Mouse (Mus musculus) liver, embryonic 18 days (tissue): ENCODE data around the gene Bcl2l12. TPM values are rescaled to one million over a fixed set of nuclear protein-coding genes. Genes with fewer than 3 reads are reported as not detected.

ENCODE experiments used
- polyA plus RNA-seq: library from polyadenylated mRNA; depleted of rRNA; stranded (reverse); fragments of >200 nt; gene quantifications from 2 replicates; pipeline ENCODE4 v1.2.3, GENCODE M21; 2012; rRNA removed

Gene Bcl2l12
- 9.0 and 9.5 TPM in 2 replicates for polyA plus RNA-seq

DNA sequence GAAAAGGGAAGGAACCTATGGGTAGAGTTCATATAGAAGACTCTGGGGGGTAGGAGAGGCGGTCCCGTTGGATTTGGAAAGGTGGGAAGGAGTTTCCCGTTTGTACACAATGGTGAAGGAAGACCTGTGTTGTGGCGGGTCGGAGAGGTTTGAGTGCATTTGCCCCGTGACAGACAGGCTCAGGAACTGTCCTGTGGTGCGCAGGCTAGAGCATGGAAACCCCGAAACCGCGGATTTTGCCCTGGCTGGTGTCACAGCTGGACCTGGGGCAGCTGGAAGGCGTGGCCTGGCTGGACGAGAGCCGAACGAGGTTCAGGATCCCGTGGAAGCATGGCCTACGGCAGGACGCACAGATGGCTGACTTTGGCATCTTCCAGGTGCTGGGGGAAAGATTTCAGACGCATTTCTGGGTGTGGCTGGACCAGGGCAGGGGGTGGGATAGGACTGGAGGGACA lies at the start of gene Bcl2l12:
Gene Bcl2l12 (minus strand): TSS at position 212 of the 455 bp plus-strand sequence.

DNA sequence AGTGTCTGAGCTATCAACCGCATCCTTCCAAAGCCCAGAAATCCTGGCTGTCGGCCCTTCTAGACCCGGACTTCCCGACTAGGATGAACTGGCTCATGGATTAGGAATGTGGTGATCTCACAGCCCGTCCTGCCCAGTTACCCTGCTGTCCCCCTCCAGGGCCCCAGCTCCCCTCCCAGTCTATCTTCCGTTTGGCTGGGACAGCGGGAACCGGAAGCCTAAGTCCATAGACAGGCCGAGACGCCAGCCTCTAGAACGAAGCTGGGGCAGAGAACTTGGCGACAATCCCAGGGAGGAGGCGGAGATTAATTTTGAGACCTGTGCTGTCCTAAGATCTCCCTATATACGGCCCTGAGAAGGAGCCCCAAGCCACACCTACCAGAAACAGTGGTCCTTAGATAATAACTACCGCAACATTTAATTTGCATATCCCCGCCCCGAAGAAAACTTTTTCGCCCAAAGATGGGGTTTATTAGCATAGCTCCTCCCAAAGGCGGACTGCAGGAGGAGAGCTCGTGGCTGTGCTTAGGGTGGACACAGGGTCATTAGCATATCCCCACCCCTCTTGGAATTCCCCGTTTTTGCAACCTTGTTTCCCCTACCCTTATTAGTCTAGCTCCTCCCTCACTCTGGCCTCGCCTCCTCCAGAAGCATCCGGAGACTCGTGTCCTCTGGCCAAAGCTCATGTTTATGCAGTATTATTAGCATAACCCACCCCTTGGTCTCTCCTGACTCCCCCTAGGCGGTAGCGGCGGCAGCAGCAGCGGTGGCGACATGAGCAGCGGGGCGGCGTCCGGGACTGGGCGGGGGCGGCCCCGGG lies 18.9 kb upstream of the Bcl2l12 start, which contains the start of gene Rras:
Gene Rras (plus strand): TSS at position 720 of the 820 bp plus-strand sequence.

DNA sequence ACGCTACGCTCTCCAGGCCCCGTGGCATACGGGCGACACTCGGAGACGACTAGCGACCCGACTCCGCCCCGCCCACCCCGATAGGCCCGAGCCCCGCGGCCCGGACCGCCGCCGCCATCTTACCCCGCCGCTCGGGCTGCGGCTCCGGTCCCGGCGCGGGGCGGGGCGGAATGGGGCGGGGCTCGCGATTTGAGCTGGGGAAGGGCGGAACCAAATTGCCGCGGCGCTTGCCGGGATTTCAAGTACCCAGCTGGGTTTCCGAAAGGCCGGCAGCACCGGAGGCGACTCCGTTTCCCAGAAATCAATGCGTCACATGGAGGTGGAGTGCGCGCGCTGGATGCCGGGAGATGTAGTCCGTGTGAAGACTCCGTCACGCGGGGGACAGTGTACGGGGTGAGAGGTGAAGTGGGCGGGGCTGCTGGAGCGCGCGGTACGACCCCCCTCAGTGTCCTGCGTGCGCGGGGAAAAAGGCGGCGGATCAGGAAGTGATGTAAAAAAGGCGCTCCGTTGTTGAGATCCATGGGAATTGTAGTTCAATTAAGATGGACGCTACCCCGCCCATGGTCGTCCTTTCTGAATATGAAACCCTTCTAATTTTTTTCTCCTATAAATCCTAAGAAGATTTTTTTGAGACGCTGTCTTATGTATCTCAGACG lies 17.6 kb upstream of the Bcl2l12 start, which contains the start of gene Scaf1:
Gene Scaf1 (minus strand): TSS at position 407 of the 656 bp plus-strand sequence.

DNA sequence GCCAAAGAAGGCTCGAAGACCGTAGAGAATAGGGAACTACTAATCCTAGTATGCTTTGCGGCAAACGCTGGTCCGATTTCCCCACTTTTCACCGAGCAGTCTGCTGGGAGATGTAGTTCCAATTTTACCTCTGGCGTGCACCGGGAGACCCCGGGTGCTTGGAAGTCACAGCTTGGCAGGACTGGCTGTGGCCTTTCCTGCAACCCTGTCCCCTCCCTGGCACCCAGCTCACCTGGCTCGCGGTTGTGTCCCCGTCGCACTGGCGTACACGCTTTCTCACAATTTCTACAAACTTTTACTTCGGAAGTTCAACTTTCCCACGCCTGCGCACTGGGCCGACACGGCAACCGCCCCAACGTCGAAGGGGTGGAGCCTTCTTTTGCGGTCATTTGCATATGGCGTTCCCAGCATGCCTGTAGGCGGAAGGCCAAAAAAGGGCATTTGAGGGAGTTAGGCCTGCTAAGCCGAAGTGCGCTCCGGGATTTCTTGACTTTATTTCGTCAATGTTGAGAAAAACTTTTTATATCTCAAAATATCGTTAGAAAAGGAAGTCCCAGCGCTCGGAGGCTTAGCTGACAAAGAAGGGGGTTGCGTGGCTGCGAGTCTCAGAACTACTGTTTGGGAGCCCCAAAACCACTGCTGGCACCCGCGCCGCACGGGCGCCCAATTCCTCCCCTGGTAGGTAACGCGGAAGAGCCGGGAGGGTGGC lies 1.1 kb downstream of the Bcl2l12 start, which contains the start of gene Irf3:
Gene Irf3 (plus strand): TSS at position 418 of the 709 bp plus-strand sequence.

DNA sequence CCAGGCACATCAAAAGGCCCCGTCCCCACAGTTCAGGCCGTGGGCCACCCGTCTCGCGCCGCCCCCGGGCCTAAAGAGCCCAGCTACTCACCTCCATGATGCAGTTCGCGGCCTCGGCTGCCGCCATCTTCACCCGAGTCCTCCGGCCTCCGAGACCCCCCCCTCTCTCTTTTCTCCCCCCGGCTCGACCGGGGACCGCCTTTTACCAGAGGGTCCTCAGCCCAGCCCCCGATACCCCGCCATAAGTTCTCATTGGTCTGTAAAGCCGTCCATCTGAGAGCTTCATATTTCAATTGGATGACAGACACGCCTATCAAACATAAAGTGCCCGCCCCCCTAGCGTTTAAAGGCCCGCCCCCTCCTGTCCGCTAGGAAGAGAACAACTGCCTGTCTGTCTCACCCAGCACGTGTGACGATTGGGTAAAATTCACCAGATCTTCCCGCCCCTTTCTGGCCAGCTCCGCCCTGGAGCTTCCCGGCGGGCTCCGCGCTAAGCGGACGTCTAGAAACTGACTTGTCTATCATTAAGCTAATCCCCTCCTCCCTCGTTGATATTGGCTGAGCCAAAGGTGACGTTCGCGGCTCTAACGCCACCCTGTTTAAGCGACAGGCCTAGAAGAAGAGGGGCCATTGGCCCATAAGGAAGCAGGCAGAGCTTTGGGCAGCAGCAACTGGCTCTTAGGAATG lies 12.2 kb downstream of the Bcl2l12 start, which contains the start of gene Prmt1:
Gene Prmt1 (minus strand): TSS at position 377 of the 687 bp plus-strand sequence.

DNA sequence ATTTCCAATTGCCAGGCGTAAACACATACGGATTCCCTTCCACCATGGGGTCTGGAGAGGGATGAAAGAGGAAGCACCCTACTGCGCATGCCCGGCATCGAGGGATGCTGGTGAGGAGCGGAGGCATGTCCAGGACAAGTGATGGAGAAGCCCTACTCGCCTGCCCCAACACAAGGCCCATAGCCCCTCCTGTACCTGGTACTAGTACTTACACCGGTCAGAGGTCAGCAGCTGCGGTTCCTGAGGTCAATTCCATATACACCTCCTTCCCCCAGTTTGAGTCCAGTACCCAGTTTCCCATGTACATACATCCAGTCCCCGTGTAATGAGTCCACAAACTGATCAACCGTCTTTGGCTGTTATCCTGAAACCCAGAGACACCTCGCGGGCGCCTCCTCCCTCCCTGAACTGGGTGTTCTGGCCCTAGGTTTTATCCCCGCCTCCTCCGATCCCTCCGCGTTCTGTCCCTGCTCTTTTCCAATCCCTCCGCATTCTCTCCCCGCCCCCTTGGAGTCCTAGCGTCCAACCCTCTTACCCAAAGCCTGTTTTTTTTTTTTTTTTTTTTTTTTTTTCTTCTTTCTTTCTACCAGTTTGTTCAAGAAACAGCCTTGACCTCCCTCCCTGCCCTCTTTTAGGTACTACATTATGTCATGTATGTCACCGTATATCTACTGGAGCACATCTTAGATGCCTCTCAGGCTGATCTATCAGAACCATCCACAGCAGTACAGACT lies 24.0 kb downstream of the Bcl2l12 start, which contains the start of gene Cpt1c:
Gene Cpt1c (minus strand): TSS at position 469 of the 734 bp plus-strand sequence.

DNA sequence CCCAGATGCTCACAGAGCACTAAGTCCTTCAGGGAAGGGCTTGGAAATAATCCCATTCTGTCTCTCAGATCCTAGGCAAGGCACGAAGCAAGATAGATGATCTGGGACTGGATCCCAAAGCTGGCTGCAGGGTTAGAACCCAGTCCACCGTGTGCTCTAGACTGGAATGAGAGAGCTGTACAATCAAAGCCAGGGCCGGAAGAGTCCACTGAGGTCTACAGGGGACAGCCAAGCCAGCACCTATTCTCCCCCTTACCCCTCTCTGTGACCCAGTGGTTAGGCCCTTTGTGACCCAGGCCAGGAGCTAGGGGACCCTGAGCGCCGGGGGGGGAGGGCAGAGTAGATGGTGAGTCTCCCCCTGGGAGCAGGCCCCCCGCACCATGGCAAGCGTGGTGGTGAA lies 55.6 kb downstream of the Bcl2l12 start, which contains the start of gene Tsks:
Gene Tsks (plus strand): TSS at position 301 of the 400 bp plus-strand sequence.

Other genes starting within 250 kb of the Bcl2l12 start
- 0.48 and 0.58 TPM in 2 replicates for gene Zfp473, start 247.7 kb downstream of the Bcl2l12 start, polyA plus RNA-seq
- 20.2 and 22.4 TPM in 2 replicates for gene Nup62, start 182.6 kb downstream of the Bcl2l12 start, polyA plus RNA-seq
- 0.38 TPM in 2 replicates for gene Il4i1, start 182.3 kb downstream of the Bcl2l12 start, polyA plus RNA-seq
- gene Atf5, start 182.1 kb downstream of the Bcl2l12 start, polyA plus RNA-seq = 247 and 266 TPM in 2 replicates
- gene Akt1s1, start 149.7 kb downstream of the Bcl2l12 start, polyA plus RNA-seq = 35.6 and 37.3 TPM in 2 replicates
- gene Tbc1d17, start 149.6 kb downstream of the Bcl2l12 start, polyA plus RNA-seq = 21.1 and 23.3 TPM in 2 replicates
- 18.0 and 24.6 TPM in 2 replicates for gene Pnkp, start 141.6 kb downstream of the Bcl2l12 start, polyA plus RNA-seq
- 48.6 and 56.2 TPM in 2 replicates for gene Ptov1, start 128.9 kb downstream of the Bcl2l12 start, polyA plus RNA-seq
- 26.0 and 30.9 TPM in 2 replicates for gene Med25, start 106.0 kb downstream of the Bcl2l12 start, polyA plus RNA-seq
- 6.4 and 7.8 TPM in 2 replicates for gene Fuz, start 102.6 kb downstream of the Bcl2l12 start, polyA plus RNA-seq
- gene Ap2a1, start 69.2 kb downstream of the Bcl2l12 start, polyA plus RNA-seq = 33.1 and 39.3 TPM in 2 replicates
- gene Tsks, start 55.5 kb downstream of the Bcl2l12 start, polyA plus RNA-seq = 0.02 TPM in 1 of 2 replicates, not detected in the other
- gene Cpt1c, start 23.9 kb downstream of the Bcl2l12 start, polyA plus RNA-seq = 2.3 and 2.6 TPM in 2 replicates
- 105 and 112 TPM in 2 replicates for gene Prmt1, start 12.1 kb downstream of the Bcl2l12 start, polyA plus RNA-seq
- 50.0 and 54.3 TPM in 2 replicates for gene Irf3, start 1.1 kb downstream of the Bcl2l12 start, polyA plus RNA-seq
- 13.5 and 17.4 TPM in 2 replicates for gene Scaf1, start 17.7 kb upstream of the Bcl2l12 start, polyA plus RNA-seq
- 41.8 and 53.8 TPM in 2 replicates for gene Rras, start 19.2 kb upstream of the Bcl2l12 start, polyA plus RNA-seq
- 1.1 and 1.7 TPM in 2 replicates for gene Prr12, start 54.2 kb upstream of the Bcl2l12 start, polyA plus RNA-seq
- 24.0 and 24.4 TPM in 2 replicates for gene Nosip, start 63.7 kb upstream of the Bcl2l12 start, polyA plus RNA-seq
- gene Prrg2, start 64.0 kb upstream of the Bcl2l12 start, polyA plus RNA-seq = 17.7 and 19.5 TPM in 2 replicates
- 18.6 and 20.0 TPM in 2 replicates for gene Rcn3, start 93.5 kb upstream of the Bcl2l12 start, polyA plus RNA-seq
- 64.9 and 71.1 TPM in 2 replicates for gene Fcgrt, start 105.1 kb upstream of the Bcl2l12 start, polyA plus RNA-seq
- 256 and 267 TPM in 2 replicates for gene Rps11, start 125.7 kb upstream of the Bcl2l12 start, polyA plus RNA-seq
- gene Rpl13a, start 130.0 kb upstream of the Bcl2l12 start, polyA plus RNA-seq = 1,073 and 1,547 TPM in 2 replicates
- gene Gm45713, start 137.5 kb upstream of the Bcl2l12 start, polyA plus RNA-seq = 0.05 and 0.17 TPM in 2 replicates
- gene Flt3l, start 137.7 kb upstream of the Bcl2l12 start, polyA plus RNA-seq = 7.5 and 8.3 TPM in 2 replicates
- 32.5 and 35.0 TPM in 2 replicates for gene Pih1d1, start 155.6 kb upstream of the Bcl2l12 start, polyA plus RNA-seq
- 20.1 and 26.3 TPM in 2 replicates for gene Aldh16a1, start 155.9 kb upstream of the Bcl2l12 start, polyA plus RNA-seq
- gene Slc17a7, start 165.2 kb upstream of the Bcl2l12 start, polyA plus RNA-seq = 0.01 TPM in 2 replicates
- gene Gfy, start 180.9 kb upstream of the Bcl2l12 start, polyA plus RNA-seq = not detected in 2 replicates
- not detected in 2 replicates for gene Pth2, start 182.3 kb upstream of the Bcl2l12 start, polyA plus RNA-seq
- 0.04 and 0.05 TPM in 2 replicates for gene Ccdc155, start 206.2 kb upstream of the Bcl2l12 start, polyA plus RNA-seq
- gene Dkkl1, start 213.4 kb upstream of the Bcl2l12 start, polyA plus RNA-seq = 0.42 and 0.52 TPM in 2 replicates
- gene Tead2, start 217.0 kb upstream of the Bcl2l12 start, polyA plus RNA-seq = 21.0 and 23.1 TPM in 2 replicates
- 30.2 and 33.5 TPM in 2 replicates for gene Cd37, start 240.4 kb upstream of the Bcl2l12 start, polyA plus RNA-seq
- 0.05 and 0.06 TPM in 2 replicates for gene Slc6a16, start 242.4 kb upstream of the Bcl2l12 start, polyA plus RNA-seq